Mouse (Mus musculus) embryonic fibroblast, embryonic 13.5 days (primary cell): ENCODE measurements around the gene Ick.

Experiments used
- CTCF ChIP-seq: IDR thresholded peaks from 2 replicates; pipeline ENCODE4 v1.5.1; 2011; ENCODE audit warnings: mild to moderate bottlenecking, control low read depth, low read length, moderate library complexity, borderline replicate concordance; ENCODE audit not compliant: insufficient read depth
- POLR2A ChIP-seq: IDR thresholded peaks from 2 replicates; pipeline ENCODE4 v1.6.1; 2011; ENCODE audit warnings: low read depth, mild to moderate bottlenecking, control low read depth, low read length, moderate library complexity

DNA sequence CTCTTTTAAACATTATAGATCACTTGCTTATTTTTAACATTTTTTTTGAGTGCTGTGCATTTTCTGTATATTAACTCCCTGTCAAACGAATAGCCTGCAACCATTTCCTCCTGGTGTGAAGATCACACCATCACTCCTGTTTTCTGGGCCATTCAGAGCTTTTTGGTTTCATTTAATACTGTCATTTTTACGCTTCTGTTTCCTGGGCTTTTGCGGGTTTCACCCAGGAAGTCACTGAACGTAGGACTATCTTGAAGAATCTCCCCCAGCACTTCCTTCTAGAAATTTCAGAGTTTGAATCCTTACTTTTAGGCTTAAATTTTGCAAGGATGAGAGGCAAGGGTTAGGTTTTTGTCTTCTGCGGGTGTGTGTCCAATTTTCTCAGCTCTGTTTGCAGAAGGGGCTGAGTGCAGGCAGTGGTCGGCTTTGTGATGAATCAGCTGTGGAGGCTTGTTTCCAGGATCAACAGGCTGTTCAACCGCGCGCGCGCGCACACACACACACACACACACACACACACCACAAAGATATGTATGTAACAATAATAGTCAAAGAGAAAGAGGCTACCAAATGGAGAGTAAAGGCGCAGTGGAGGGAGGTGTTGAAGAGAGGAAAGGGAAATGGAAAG lies 35.2 kb upstream of the Ick start:
- TF ChIP-seq CTCF (no peak), POLR2A (no peak)
